Mouse (Mus musculus) embryo, embryonic 9.5 days (tissue): ENCODE results near the gene Wdr90.

Experiments used
- DNase-seq: peaks from one replicate; pipeline ENCODE4 v3.0.0-alpha.2; 2017; ENCODE audit errors: extremely low spot score

Wdr90 gene

DNA sequence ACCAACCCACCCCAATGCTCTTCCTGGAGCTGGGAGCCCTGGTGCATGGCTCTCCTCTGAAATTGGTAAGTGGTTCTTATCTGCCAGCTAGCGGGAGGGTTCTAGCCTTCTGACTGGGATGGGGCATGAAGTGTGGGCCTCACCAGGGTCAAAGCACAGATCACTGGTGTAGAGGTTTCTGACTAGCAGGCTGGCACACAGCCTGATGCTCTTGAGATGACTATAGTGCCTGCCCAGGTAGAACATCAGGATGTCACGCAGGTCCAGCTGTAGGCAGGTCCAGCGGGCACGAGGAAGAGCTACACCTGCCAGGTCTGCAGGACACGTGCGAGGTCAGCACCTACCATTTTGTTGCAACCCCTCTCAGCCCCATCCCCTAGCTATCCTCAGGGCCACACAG lies 1.1 kb downstream of the Wdr90 start:
- DNase-seq: no peak

DNA sequence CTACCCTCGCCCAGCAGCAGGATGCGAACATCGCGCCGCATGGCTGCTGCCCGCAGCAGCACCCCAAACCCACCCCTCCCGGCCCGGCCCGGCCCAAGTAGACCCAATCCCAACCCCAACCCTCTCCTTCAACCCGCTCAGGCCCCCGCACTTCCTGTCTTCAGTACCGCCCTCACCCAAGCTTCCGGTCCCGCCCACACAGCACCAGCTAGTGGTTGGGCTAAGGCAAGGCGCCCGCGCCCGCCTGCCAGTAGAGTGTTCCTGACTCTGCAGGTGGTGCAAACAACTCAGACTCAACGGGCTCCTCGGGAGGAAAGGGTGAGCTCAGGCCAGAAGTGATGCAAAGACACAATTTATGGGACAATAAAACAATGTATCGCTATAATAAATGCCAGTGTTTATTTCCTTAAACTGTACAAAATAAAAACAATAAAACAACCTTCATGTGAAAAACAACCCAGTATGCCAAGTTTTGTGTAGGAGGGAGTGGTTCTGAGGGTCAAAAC lies 16.9 kb downstream of the Wdr90 start, which contains the start of gene Rhot2:
Gene Rhot2 (minus strand): TSS at position 456 of the 506 bp plus-strand sequence.
- peak; percentile 91 for DNase-seq

- DNase-seq: no peak
These were observed 17.5 kb downstream of the Wdr90 start for GRCm38 (mm10) chr17:25843636-25844395.

DNA sequence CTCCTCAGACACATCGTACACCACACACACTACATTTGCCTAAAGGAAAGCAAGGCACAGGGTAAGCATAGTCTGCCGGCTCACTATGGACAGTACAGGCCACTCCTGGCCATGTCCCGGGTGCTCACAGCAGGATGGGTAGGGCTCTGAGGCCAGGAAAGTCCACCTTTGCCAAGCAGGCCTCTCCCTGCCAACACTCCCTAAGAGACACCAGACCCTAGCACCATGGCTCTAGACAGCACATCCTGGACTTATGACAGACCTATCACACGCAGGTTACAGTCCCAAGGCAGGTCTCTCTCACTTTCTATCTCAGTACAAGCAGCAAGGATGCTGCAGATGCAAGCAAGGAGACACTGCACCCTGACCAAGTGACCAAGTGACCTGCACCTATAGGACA lies 18.2 kb downstream of the Wdr90 start:
- no peak for DNase-seq

- DNase-seq: no peak
These were observed 18.8 kb downstream of the Wdr90 start for GRCm38 (mm10) chr17:25842509-25842908.

GRCm38 (mm10) chr17:25841117-25841880 lies 20.0 kb downstream of the Wdr90 start, which contains the start of gene Gm20683:
Gene Gm20683, minus strand, starts transcription at chr17:25841763.
- DNase-seq: no peak

DNA sequence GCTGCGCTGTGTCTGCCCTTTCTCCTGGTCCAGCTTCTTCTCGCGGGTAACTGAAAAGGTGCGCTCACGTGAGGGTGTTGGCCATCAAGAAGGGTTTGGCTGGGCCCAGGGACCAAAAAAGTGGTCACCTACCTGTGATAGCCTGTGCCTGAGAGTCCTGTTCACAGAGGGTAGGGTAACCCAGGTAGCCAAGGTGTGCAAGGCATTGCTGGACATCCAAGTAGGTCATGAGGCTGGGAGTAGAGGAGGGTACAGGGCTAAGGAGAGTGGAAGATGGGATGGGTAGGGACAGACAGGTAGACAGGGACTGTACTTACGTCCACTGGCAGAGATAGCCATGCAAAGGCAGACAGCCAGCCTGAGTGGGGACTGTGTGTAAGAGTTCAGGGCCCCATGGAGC lies 20.8 kb downstream of the Wdr90 start:
- DNase-seq: no peak

- DNase-seq: no peak
These were observed 21.7 kb downstream of the Wdr90 start for GRCm38 (mm10) chr17:25839455-25840235.

DNA sequence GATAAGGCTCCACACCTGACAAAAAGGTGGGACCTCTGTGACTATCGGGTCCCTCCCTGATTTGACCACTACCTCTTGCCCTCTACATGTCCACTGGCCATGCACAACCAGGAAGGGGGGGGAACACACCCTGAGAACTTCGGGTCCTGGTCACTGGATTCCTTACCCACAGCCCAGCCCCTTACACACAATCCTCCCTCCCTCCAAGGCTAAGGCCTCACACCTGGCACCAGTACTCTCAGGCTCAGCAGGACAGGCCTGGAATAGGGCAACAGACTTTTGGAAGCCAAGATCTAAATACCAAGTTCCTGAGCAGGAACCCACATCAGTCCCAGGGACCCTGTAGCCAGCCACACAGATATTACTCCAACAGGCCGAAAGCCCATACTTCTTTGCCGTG lies 22.4 kb downstream of the Wdr90 start:
- DNase-seq: no peak

- DNase-seq: no peak
These were observed 23.8 kb downstream of the Wdr90 start for GRCm38 (mm10) chr17:25837533-25837932.

GRCm38 (mm10) chr17:25837076-25837410 lies 24.3 kb downstream of the Wdr90 start, which contains the start of gene Rhbdl1:
Gene Rhbdl1, minus strand, starts transcription at chr17:25837295.
- peak; percentile 75 for DNase-seq

GRCm38 (mm10) chr17:25836397-25837075 lies 24.8 kb downstream of the Wdr90 start:
- no peak for DNase-seq

- no peak for DNase-seq
These were observed 25.5 kb downstream of the Wdr90 start for GRCm38 (mm10) chr17:25835816-25836215.

DNA sequence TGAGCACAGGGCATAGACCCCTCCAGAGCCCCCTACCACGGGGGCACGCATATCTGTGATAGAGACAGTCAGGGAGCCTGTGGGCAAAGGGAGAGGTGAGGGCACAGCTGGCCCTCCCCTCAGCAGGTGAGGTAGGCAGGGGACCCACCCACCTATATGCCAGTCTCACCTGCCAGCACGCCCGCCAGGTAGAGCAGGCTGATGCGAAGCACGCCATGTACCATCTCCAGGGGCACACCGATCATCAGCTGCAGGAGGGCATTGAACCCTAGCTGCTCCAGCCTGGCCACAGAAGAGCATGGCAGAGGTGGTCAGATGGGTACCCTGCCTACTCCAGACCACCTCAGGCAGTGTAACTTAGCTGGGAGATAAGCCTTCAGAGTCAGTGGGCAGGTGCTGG lies 26.0 kb downstream of the Wdr90 start:
- no peak for DNase-seq

- DNase-seq: no peak
These were observed 26.6 kb downstream of the Wdr90 start for GRCm38 (mm10) chr17:25834595-25835222.

- no peak for DNase-seq
These were observed 27.2 kb downstream of the Wdr90 start for GRCm38 (mm10) chr17:25833961-25834594.

- peak; percentile 95 for DNase-seq
These were observed 28.0 kb downstream of the Wdr90 start, which contains the start of gene Stub1 for GRCm38 (mm10) chr17:25833291-25833663. Gene Stub1, minus strand, starts transcription at chr17:25833404.

DNA sequence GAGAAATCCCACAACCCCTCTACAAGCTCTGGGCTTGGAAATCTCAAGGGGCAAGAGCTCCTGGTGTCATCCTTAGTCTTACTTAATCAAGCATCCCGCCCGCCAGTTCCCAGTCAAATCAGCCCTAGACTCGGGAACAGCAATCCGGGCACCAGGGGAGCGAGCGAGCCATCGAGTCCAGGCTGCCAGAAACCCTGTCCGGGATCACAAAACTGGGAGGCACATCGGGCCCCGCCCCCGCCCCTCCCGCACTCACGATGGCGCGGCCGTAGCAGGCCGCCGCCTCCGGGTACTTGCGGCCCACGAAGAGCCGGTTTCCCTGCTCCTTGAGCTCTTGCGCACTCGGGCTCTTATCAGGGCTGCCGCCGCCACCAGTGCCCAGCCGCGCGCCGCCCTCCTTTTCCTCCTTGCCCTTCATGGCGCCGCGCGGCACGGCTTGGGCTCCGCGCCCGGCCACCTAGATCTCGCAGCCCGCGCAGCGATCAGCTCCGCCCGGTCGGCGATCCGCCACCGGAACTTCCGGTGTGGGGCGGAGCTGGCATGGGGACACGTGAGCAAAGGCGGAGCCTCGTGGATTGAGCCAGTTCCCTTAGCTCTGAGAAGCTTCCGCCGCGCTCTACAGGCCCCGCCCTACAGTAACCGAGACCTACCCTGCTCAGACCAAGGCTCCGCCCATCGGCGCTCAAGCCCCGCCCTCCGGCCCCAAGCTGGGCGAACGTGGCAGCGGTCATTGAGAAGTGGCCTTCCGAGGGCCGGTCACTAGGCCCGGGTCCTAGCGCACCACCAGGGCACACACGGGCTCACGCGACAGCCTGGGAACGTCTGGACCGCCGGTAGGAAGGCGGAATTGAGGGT lies 28.6 kb downstream of the Wdr90 start:
- peak; percentile 100 for DNase-seq

- no peak for DNase-seq
These were observed 29.6 kb downstream of the Wdr90 start for GRCm38 (mm10) chr17:25831451-25832281.
